Mouse (Mus musculus): Measurements from ENCODE around the gene Klhl9. TPM values are rescaled to one million over a fixed set of nuclear protein-coding genes. Genes with fewer than 3 reads are reported as not detected.

The Klhl9 gene
- polyA plus RNA-seq, 1 experiment from 2014 or later = 70.7 TPM

DNA sequence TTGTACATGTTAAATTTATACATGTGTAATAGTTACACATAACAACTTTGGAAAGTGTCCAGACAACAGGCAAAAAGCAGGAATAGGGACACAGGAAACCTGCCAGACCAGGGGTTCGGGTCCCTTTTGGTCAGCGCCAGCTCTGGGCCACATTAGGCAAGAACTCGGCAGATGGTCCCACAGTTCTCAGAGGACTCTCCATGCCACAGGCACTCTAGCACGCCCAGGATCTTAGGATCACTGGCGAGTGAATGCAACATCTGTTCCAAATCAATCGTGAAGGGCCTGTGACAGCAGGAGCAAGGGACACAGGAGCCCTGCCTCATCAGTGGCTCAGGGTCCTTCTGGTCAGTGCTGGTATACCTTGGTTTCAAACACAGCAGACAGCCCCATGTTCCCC is 27.7 kb upstream of the Klhl9 start:
- H3K9me3 ChIP-seq = no peaks in the 10 kb centered on the region
- H3K9ac ChIP-seq = no peak overlapping the region
- H3K36me3 ChIP-seq = no peaks in the 10 kb centered on the region
- no peak overlapping the region for H3K27ac ChIP-seq (replicated peaks)
- 56% methylated on average over 6 of the region's 6 CpGs for WGBS
- no peak overlapping the region for H3K4me3 ChIP-seq
- H3K27me3 ChIP-seq (replicated peaks) = no peaks in the 10 kb centered on the region; the same call in 1 of the 2 replicates
- no peak for ATAC-seq (ENCODE audit: extremely low read depth, insufficient number of reproducible peaks, low FRiP score, low TSS enrichment)
- no peak overlapping the region for H3K4me2 ChIP-seq
- no peaks in the 10 kb centered on the region for H3K4me1 ChIP-seq

DNA sequence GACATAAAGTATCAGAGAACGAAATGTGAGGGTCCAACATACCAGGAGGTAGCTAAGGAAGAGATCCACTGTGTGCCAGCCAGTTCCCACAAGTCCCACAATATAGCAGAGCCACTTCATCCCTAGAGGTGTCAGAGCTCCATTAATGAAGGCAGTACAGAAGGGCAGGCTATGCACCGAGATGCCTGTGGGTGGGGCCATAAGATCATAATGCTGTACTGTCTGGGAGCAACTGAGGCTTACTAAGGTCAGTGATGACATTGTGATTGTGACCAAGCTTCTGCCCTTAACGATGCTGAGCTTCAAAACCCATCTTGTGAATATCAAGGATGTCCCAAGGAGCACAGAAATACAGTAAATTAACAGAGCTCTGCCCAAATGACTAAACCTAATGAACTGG is 21.9 kb upstream of the Klhl9 start:
- peaks cover 3% of the 10 kb centered on the region; the same call in 1 of the 2 replicates for H3K27me3 ChIP-seq (replicated peaks)
- H3K27ac ChIP-seq (replicated peaks) = no peak overlapping the region
- no peak overlapping the region for H3K4me2 ChIP-seq
- no peak overlapping the region for H3K9ac ChIP-seq
- no peaks in the 10 kb centered on the region for H3K36me3 ChIP-seq
- WGBS = 58% methylated on average over 3 of the region's 3 CpGs
- H3K4me1 ChIP-seq = no peaks in the 10 kb centered on the region
- H3K4me3 ChIP-seq = no peak overlapping the region
- no peaks in the 10 kb centered on the region for H3K9me3 ChIP-seq
- ATAC-seq (ENCODE audit: extremely low read depth, insufficient number of reproducible peaks, low FRiP score, low TSS enrichment) = no peak

DNA sequence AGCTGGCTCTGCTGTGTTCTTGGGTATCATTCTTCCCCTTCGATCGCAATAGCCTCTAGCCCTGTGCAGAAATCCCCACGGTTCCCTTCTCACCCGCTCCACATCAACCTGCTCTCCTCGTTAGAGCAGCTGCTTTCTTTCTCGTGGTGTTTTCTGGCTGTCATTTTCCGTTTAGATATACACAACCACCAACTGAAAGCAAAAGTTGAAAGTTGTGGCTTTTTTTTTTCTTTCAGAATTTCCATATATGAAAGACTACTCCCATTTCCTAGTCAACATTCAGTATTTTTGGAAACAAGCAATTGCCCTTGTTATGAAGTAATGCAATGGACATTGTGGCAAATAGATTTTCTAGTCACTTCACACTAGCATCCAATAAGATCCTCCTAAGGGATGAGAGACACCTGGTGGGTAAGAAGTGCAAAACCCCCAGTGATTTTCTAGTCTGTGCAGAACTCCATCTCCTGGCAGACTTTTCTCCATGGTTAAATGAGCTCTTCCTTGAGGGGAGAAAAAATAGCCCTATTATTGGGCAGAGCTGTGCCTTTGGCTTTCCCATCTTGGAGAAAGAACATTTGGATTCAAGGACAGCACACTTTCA is 20.6 kb upstream of the Klhl9 start:
- Histone ChIP-seq H3K9me3 (no peaks in the 10 kb centered on the region), H3K36me3 (no peaks in the 10 kb centered on the region), H3K4me3 (no peak overlapping the region), H3K27me3 (replicated peaks) (peaks cover 7% of the 10 kb centered on the region; the same call in 1 of the 2 replicates), H3K4me1 (peaks cover 2% of the 10 kb centered on the region), H3K4me2 (no peak overlapping the region), H3K9ac (no peak overlapping the region), H3K27ac (replicated peaks) (no peak overlapping the region)
- 63% methylated on average over 7 of the region's 7 CpGs for WGBS
- ATAC-seq (ENCODE audit: extremely low read depth, insufficient number of reproducible peaks, low FRiP score, low TSS enrichment) = no peak

DNA sequence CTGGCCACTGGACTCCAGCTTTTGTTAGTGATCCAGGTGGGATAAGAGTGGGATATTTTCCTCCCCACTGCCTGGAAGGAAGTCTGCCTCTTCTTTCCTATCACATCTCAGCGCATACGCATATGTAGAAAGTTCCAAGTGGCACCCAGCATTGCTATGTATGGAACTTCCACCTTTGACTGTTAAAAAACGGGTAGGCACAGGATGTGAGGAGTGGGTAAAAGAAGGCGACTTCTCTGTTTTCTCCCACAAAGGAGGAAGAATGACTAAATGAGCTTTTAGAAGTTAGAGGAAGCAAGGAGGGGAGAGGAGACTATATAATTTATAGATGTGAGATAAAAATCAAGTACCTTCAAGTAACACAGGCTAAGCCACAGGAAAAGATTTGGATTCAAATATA is 19.2 kb upstream of the Klhl9 start:
- Histone ChIP-seq H3K9ac (no peak overlapping the region), H3K27me3 (replicated peaks) (peaks cover 7% of the 10 kb centered on the region; the same call in 1 of the 2 replicates), H3K27ac (replicated peaks) (no peak overlapping the region), H3K36me3 (no peaks in the 10 kb centered on the region), H3K4me1 (peaks cover 4% of the 10 kb centered on the region), H3K4me2 (no peak overlapping the region), H3K9me3 (no peaks in the 10 kb centered on the region), H3K4me3 (no peak overlapping the region)
- WGBS = 76% methylated on average over 4 of the region's 4 CpGs
- no peak for ATAC-seq (ENCODE audit: extremely low read depth, insufficient number of reproducible peaks, low FRiP score, low TSS enrichment)

DNA sequence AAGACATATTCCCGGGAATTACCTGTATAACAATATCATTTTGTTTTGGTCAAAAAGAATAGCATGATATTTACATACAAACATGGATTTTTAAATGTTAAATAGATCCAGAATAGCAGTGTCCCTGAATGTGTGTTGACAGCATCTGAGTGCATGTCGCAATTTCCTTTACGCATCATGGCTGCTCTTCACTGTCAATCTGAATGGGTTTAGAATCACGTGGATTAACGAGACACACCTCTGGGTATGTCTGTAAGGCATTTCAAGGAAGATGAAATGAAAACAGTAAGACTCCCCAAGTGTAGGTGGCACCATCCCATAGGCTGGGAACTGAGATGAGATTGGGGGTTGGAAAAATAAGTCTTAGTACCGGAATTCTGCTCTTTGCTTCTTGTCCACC is 16.8 kb upstream of the Klhl9 start:
- Histone ChIP-seq H3K27me3 (replicated peaks) (peaks cover 12% of the 10 kb centered on the region; the same call in 1 of the 2 replicates), H3K4me2 (no peak overlapping the region), H3K4me3 (no peak overlapping the region), H3K36me3 (no peaks in the 10 kb centered on the region), H3K9me3 (no peaks in the 10 kb centered on the region), H3K4me1 (peaks cover 4% of the 10 kb centered on the region), H3K9ac (no peak overlapping the region), H3K27ac (replicated peaks) (no peak overlapping the region)
- ATAC-seq (ENCODE audit: extremely low read depth, insufficient number of reproducible peaks, low FRiP score, low TSS enrichment) = no peak
- 81% methylated on average over 6 of the region's 6 CpGs for WGBS

DNA sequence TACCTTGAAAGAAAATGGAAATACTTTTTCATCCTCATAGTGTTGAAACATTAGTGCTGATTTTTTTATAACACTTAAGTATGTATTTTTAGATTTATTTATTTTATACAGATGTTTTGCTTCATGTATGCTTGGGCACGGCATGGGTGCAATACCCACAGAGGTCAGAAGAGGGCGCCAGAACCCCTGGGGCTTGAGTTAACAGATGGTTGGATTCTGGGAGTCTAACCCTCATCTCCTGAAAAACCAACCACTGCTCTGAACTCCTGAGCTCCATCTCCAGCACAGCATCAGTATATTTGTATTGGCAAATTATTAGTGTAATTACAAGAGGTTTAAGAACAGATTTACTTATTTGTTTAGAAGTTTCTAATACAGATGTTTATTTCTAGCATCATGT is 16.2 kb upstream of the Klhl9 start:
- no peak overlapping the region for H3K4me2 ChIP-seq
- peaks cover 12% of the 10 kb centered on the region; the same call in 1 of the 2 replicates for H3K27me3 ChIP-seq (replicated peaks)
- H3K9ac ChIP-seq = no peak overlapping the region
- no peaks in the 10 kb centered on the region for H3K9me3 ChIP-seq
- H3K4me1 ChIP-seq = peaks cover 4% of the 10 kb centered on the region
- 9% methylated on average over 2 of the region's 2 CpGs for WGBS
- H3K36me3 ChIP-seq = no peaks in the 10 kb centered on the region
- ATAC-seq (ENCODE audit: extremely low read depth, insufficient number of reproducible peaks, low FRiP score, low TSS enrichment) = peak; percentile 54; the same call in 1 of the 2 replicates
- H3K27ac ChIP-seq (replicated peaks) = no peak overlapping the region
- H3K4me3 ChIP-seq = no peak overlapping the region

DNA sequence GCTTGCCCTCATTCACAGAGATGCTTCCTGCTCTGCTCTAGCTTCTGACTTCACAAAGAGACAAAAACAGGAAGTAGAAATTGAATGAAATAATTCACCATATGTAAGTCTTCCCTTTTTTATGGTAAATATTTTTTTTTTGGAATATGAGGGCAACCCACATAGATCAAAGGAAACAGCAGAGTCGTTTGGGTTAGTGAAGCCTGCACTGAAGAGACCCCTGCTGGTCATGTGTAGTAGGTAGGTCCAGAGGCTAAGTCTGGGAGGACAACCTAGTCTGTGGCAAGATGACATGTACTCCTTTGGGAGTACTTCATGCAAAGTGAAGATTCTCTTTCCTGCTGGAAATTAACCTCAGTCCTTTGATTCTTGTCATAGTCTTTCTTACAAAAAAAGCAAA is 5.1 kb upstream of the Klhl9 start:
- Histone ChIP-seq H3K27ac (replicated peaks) (no peak overlapping the region), H3K4me2 (no peak overlapping the region), H3K4me1 (peaks cover 2% of the 10 kb centered on the region; the same call in 1 of the 2 replicates), H3K9ac (no peak overlapping the region), H3K27me3 (replicated peaks) (no peaks in the 10 kb centered on the region), H3K9me3 (no peaks in the 10 kb centered on the region), H3K36me3 (no peaks in the 10 kb centered on the region), H3K4me3 (no peak overlapping the region)
- no peak for ATAC-seq (ENCODE audit: extremely low read depth, insufficient number of reproducible peaks, low FRiP score, low TSS enrichment)
- 0% methylated on average over 1 of the region's 1 CpGs for WGBS

DNA sequence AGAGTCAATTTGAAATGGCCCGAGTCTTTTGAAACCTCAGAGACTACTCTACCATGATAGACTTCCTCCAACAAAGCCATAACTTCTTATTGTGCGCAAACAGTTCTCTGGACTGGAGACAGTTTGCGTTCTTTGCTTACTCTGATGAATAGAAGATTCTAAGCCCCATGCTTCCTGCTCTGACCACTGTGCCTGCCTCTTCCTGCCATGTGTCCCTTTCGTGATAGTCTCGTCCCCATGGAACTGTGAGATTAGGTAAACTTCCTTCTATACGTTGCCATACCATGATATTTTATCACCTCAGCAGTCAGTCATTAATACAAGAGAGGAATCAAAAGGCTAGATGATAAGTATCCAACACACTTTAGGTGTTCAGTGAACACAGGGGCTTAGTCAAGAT is 4.5 kb upstream of the Klhl9 start:
- Histone ChIP-seq H3K4me2 (no peak overlapping the region), H3K9me3 (no peaks in the 10 kb centered on the region), H3K27ac (replicated peaks) (no peak overlapping the region), H3K4me1 (peaks cover 2% of the 10 kb centered on the region; the same call in 1 of the 2 replicates), H3K36me3 (no peaks in the 10 kb centered on the region), H3K27me3 (replicated peaks) (no peaks in the 10 kb centered on the region), H3K4me3 (no peak overlapping the region), H3K9ac (no peak overlapping the region)
- 71% methylated on average over 6 of the region's 6 CpGs for WGBS
- no peak for ATAC-seq (ENCODE audit: extremely low read depth, insufficient number of reproducible peaks, low FRiP score, low TSS enrichment)

DNA sequence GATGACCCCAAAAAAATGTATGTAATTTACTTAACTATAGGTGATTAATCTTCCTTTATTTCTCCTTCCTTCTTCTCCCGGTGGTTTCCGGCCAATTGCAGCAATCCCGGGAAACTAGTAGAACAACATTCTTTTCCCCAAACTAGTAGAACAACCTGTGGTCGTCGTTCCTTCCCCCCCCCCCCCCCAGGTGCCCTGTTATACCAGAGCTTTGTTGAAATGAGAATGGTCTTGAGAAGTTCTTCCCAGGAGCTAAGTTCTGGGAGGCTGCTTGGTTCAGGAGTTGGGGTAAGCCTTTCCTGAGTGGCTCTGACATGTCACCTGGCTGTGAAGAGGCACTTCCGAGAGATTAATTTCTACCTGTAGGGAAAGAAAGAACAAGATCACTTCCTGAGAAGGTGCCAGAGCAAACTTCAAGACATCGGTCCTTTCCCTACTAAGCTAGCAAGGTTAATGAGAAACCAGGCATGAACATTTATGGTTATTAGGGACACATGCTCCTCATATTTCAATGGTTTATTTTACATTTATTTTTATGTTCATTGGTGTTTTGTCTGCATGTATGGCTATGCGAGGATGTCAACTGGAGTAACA is 1.3 kb upstream of the Klhl9 start:
- Histone ChIP-seq H3K27ac (replicated peaks) (no peak overlapping the region), H3K4me3 (no peak overlapping the region), H3K4me1 (peaks cover 22% of the 10 kb centered on the region), H3K36me3 (peaks cover 17% of the 10 kb centered on the region), H3K27me3 (replicated peaks) (no peaks in the 10 kb centered on the region), H3K9me3 (no peaks in the 10 kb centered on the region), H3K4me2 (no peak overlapping the region), H3K9ac (no peak overlapping the region)
- no peak for ATAC-seq (ENCODE audit: extremely low read depth, insufficient number of reproducible peaks, low FRiP score, low TSS enrichment)
- 59% methylated on average over 8 of the region's 8 CpGs for WGBS

DNA sequence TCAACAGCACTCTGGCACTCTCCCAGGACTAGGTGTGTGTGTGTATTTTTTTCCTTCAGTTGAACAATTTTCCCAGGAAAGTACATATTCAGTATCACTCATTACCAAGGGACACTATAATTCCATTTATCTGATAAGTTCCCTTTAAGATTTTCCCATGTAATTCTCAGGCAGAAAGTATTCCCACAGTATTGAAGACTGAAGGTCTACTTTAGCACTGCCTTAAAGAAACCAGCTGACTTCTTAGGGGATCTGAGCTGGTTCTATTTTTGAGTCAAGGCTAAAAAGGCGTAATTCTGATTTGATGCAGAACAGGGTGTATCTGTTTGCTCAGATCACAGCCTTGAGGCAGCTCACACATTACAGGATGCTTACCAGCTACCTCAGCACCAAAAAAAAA is 3.5 kb downstream of the Klhl9 start:
- peak overlapping the region; percentile 93 for H3K4me3 ChIP-seq
- H3K4me1 ChIP-seq = peaks cover 44% of the 10 kb centered on the region
- 26% methylated on average over 1 of the region's 1 CpGs for WGBS
- no peaks in the 10 kb centered on the region for H3K9me3 ChIP-seq
- H3K27me3 ChIP-seq (replicated peaks) = no peaks in the 10 kb centered on the region
- H3K27ac ChIP-seq (replicated peaks) = no peak overlapping the region
- peak overlapping the region; percentile 95 for H3K4me2 ChIP-seq
- ATAC-seq (ENCODE audit: extremely low read depth, insufficient number of reproducible peaks, low FRiP score, low TSS enrichment) = no peak
- peaks cover 55% of the 10 kb centered on the region for H3K36me3 ChIP-seq
- peak overlapping the region; percentile 74 for H3K9ac ChIP-seq

DNA sequence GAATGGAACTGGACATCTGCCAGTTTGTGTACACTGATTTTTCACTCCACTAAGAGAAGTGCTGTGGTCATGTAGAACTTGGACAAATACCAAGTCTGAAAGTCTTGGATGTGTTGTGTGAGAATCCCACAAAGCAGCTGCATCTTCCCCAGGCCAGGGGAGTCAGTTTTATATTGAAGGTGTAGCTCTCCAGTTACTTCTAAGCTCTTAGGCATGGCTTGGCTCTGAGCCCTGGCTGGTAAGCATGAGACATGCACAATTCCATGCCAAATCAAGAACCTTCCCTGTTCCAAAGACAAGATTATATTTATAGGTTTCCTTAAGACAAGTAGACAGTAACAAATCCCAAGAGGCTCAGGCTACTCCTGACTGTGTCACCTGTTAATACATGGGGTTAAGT is 7.2 kb downstream of the Klhl9 start:
- Histone ChIP-seq H3K27ac (replicated peaks) (0 out of 2 replicates have a peak overlapping the region, but pooled peaks have one; percentile 15), H3K36me3 (peaks cover 54% of the 10 kb centered on the region), H3K9me3 (no peaks in the 10 kb centered on the region), H3K27me3 (replicated peaks) (no peaks in the 10 kb centered on the region), H3K9ac (no peak overlapping the region), H3K4me2 (no peak overlapping the region), H3K4me1 (peaks cover 29% of the 10 kb centered on the region), H3K4me3 (no peak overlapping the region)
- no peak for ATAC-seq (ENCODE audit: extremely low read depth, insufficient number of reproducible peaks, low FRiP score, low TSS enrichment)

DNA sequence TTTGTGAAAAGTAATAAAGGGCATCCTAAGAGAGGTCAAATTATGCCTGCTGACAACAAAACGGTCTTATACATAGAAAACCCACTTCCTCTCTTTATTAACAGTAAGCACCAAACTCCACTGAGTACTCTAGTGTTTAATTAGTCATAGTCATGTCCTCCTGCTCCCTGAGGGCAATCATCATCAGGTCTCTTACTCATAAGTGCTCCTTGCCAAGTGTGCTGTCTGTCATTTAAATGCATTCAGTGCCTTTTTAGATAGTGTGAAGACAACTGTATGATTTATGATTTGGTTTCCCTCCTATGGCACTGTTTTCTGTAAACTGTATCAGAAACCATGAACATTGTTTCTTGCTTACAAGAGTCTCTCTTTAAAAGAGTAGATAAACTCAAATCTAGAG is 8.0 kb downstream of the Klhl9 start:
- Histone ChIP-seq H3K36me3 (peaks cover 57% of the 10 kb centered on the region), H3K9me3 (no peaks in the 10 kb centered on the region), H3K4me2 (no peak overlapping the region), H3K27me3 (replicated peaks) (no peaks in the 10 kb centered on the region), H3K9ac (no peak overlapping the region), H3K4me3 (no peak overlapping the region), H3K4me1 (peaks cover 27% of the 10 kb centered on the region), H3K27ac (replicated peaks) (no peak overlapping the region)
- WGBS = 81% methylated on average over 1 of the region's 1 CpGs
- ATAC-seq (ENCODE audit: extremely low read depth, insufficient number of reproducible peaks, low FRiP score, low TSS enrichment) = no peak
